In the genomic region with DNA sequence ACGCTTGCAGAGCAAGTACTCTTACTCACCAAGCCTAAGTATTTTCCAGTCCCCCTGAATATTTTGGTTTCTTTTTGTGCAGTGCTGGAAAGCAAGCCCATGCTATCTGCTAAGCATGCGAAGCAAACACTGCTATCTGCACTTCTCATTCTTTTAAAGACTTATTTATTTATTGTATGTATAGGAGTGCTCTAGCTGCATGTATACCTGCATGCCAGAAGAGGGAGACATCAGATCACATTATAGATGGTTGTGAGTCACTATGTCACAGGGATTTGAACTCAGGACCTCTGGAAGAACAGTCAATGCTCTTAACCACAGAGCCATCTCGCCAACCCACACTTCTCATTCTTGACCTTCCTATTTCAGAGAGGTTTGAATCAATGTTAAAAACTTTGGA, we compare ENCODE assay signal across 1 mouse cellular context.
TF ChIP-seq lines count a peak whose summit lies in the region.

No protein-coding gene starts in this region.

TF ChIP-seq in MEL, 35 proteins besides CTCF, POLR2A, EP300 and RAD21 (continued from another document):
- TF ChIP-seq ZC3H11A (IDR thresholded peaks at IDR 0.05; ENCODE audit: low read depth, low read length) (0 out of 2 replicates have a peak, but pooled peaks have one; percentile 23), MAFK (IDR thresholded peaks at IDR 0.05; ENCODE audit: borderline replicate concordance, low read depth, low read length) (no peak), RCOR1 (IDR thresholded peaks at IDR 0.05; ENCODE audit: low read depth, low read length) (no peak; the same call in 1 of the 2 replicates), HCFC1 (IDR thresholded peaks at IDR 0.05; ENCODE audit: low read depth, low read length) (0 out of 2 replicates have a peak, but pooled peaks have one; percentile 38), ZKSCAN1 (IDR thresholded peaks at IDR 0.05; ENCODE audit: low read depth, low read length) (no peak), KAT2A (conservative IDR thresholded peaks at IDR 0.05; ENCODE audit: low read depth, low read length) (no peak), MXI1 (IDR thresholded peaks at IDR 0.05; ENCODE audit: low read depth, low read length) (peak; percentile 41; the same call in 1 of the 2 replicates), TCF12 (IDR thresholded peaks at IDR 0.05; ENCODE audit: low read depth, low read length) (0 out of 2 replicates have a peak, but pooled peaks have one; percentile 14)
